Mouse (Mus musculus): ENCODE measurements around the gene Chic2. TPM values are rescaled to one million over a fixed set of nuclear protein-coding genes. Genes with fewer than 3 reads are reported as not detected.

Gene Chic2
- polyA plus RNA-seq, 1 experiment from 2014 or later, result 36.2 TPM

GRCm38 (mm10) chr5:75046681-75047321 is 2.2 kb upstream of the Chic2 start:
- Histone ChIP-seq H3K36me3 (replicated peaks) (peaks cover 3% of the 10 kb centered on the region), H3K27me3 (replicated peaks; ENCODE audit: low read depth, poor library complexity, severe bottlenecking) (peaks cover 14% of the 10 kb centered on the region), H3K27ac (replicated peaks) (no peak overlapping the region), H3K4me3 (no peak overlapping the region), H3K9me3 (no peaks in the 10 kb centered on the region), H3K4me1 (peaks cover 15% of the 10 kb centered on the region)
- no peak for DNase-seq (ENCODE audit: low spot score)
- WGBS, result 58% methylated on average over 15 of the region's 15 CpGs

- DNase-seq (ENCODE audit: low spot score), result no peak
- Histone ChIP-seq H3K27ac (replicated peaks) (no peak overlapping the region), H3K36me3 (replicated peaks) (peaks cover 13% of the 10 kb centered on the region), H3K4me1 (peaks cover 15% of the 10 kb centered on the region), H3K9me3 (no peaks in the 10 kb centered on the region), H3K27me3 (replicated peaks; ENCODE audit: low read depth, poor library complexity, severe bottlenecking) (peaks cover 14% of the 10 kb centered on the region), H3K4me3 (no peak overlapping the region)
- 89% methylated on average over 7 of the region's 7 CpGs for WGBS
Measured at GRCm38 (mm10) chr5:75045371-75045770, 797 bp upstream of the Chic2 start.

GRCm38 (mm10) chr5:75043621-75044301 is 813 bp downstream of the Chic2 start:
- Histone ChIP-seq H3K4me3 (peak overlapping the region; percentile 96), H3K27ac (replicated peaks) (peak overlapping the region; percentile 99), H3K9me3 (no peaks in the 10 kb centered on the region), H3K36me3 (replicated peaks) (peaks cover 18% of the 10 kb centered on the region), H3K27me3 (replicated peaks; ENCODE audit: low read depth, poor library complexity, severe bottlenecking) (peaks cover 11% of the 10 kb centered on the region), H3K4me1 (peaks cover 15% of the 10 kb centered on the region)
- DNase-seq (ENCODE audit: low spot score), result no peak
- under 1% methylated on average over 36 of the region's 36 CpGs for WGBS

GRCm38 (mm10) chr5:75043011-75043445 is 1.5 kb downstream of the Chic2 start:
- peaks cover 11% of the 10 kb centered on the region for H3K27me3 ChIP-seq (replicated peaks; ENCODE audit: low read depth, poor library complexity, severe bottlenecking)
- no peak overlapping the region for H3K27ac ChIP-seq (replicated peaks)
- H3K4me1 ChIP-seq, result peaks cover 15% of the 10 kb centered on the region
- H3K4me3 ChIP-seq, result peak overlapping the region; percentile 96
- peaks cover 23% of the 10 kb centered on the region for H3K36me3 ChIP-seq (replicated peaks)
- H3K9me3 ChIP-seq, result no peaks in the 10 kb centered on the region
- DNase-seq (ENCODE audit: low spot score), result no peak
- WGBS, result 60% methylated on average over 9 of the region's 9 CpGs

GRCm38 (mm10) chr5:75039307-75039706 is 5.3 kb downstream of the Chic2 start:
- no peaks in the 10 kb centered on the region for H3K27me3 ChIP-seq (replicated peaks; ENCODE audit: low read depth, poor library complexity, severe bottlenecking)
- H3K9me3 ChIP-seq, result no peaks in the 10 kb centered on the region
- peaks cover 35% of the 10 kb centered on the region for H3K36me3 ChIP-seq (replicated peaks)
- no peak overlapping the region for H3K27ac ChIP-seq (replicated peaks)
- H3K4me1 ChIP-seq, result peaks cover 15% of the 10 kb centered on the region
- 85% methylated on average over 1 of the region's 1 CpGs for WGBS
- no peak for DNase-seq (ENCODE audit: low spot score)
- no peak overlapping the region for H3K4me3 ChIP-seq

GRCm38 (mm10) chr5:75035475-75035874 is 9.1 kb downstream of the Chic2 start:
- Histone ChIP-seq H3K27me3 (replicated peaks; ENCODE audit: low read depth, poor library complexity, severe bottlenecking) (no peaks in the 10 kb centered on the region), H3K4me3 (no peak overlapping the region), H3K36me3 (replicated peaks) (peaks cover 47% of the 10 kb centered on the region), H3K27ac (replicated peaks) (no peak overlapping the region), H3K9me3 (no peaks in the 10 kb centered on the region), H3K4me1 (no peaks in the 10 kb centered on the region)
- DNase-seq (ENCODE audit: low spot score), result no peak
- WGBS, result 97% methylated on average over 3 of the region's 3 CpGs

- Histone ChIP-seq H3K27ac (replicated peaks) (no peak overlapping the region), H3K36me3 (replicated peaks) (peaks cover 9% of the 10 kb centered on the region), H3K9me3 (no peaks in the 10 kb centered on the region), H3K4me1 (0 out of 2 replicates have a peak, but pooled peaks cover 3% of the 10 kb centered on the region), H3K4me3 (no peak overlapping the region), H3K27me3 (replicated peaks; ENCODE audit: low read depth, poor library complexity, severe bottlenecking) (peaks cover 54% of the 10 kb centered on the region)
- WGBS, result 65% methylated on average over 1 of the region's 1 CpGs
- DNase-seq (ENCODE audit: low spot score), result no peak
Measured at GRCm38 (mm10) chr5:75014768-75015167, 29.8 kb downstream of the Chic2 start.

GRCm38 (mm10) chr5:75012771-75013421 is 31.7 kb downstream of the Chic2 start:
- Histone ChIP-seq H3K27ac (replicated peaks) (no peak overlapping the region), H3K27me3 (replicated peaks; ENCODE audit: low read depth, poor library complexity, severe bottlenecking) (peaks cover 62% of the 10 kb centered on the region), H3K4me3 (no peak overlapping the region), H3K4me1 (0 out of 2 replicates have a peak, but pooled peaks cover 3% of the 10 kb centered on the region), H3K36me3 (replicated peaks) (peaks cover 11% of the 10 kb centered on the region), H3K9me3 (0 out of 2 replicates have a peak, but pooled peaks cover 5% of the 10 kb centered on the region)
- WGBS, result 57% methylated on average over 8 of the region's 8 CpGs
- DNase-seq (ENCODE audit: low spot score), result no peak

- H3K27me3 ChIP-seq (replicated peaks; ENCODE audit: low read depth, poor library complexity, severe bottlenecking), result peaks cover 67% of the 10 kb centered on the region
- no peak overlapping the region for H3K27ac ChIP-seq (replicated peaks)
- 0 out of 2 replicates have a peak, but pooled peaks cover 3% of the 10 kb centered on the region for H3K4me1 ChIP-seq
- H3K36me3 ChIP-seq (replicated peaks), result peaks cover 16% of the 10 kb centered on the region
- H3K4me3 ChIP-seq, result no peak overlapping the region
- WGBS, result 68% methylated on average over 4 of the region's 4 CpGs
- no peak for DNase-seq (ENCODE audit: low spot score)
- H3K9me3 ChIP-seq, result 0 out of 2 replicates have a peak, but pooled peaks cover 6% of the 10 kb centered on the region
Measured at GRCm38 (mm10) chr5:75011985-75012738, 32.4 kb downstream of the Chic2 start.

- DNase-seq (ENCODE audit: low spot score), result no peak
- Histone ChIP-seq H3K27ac (replicated peaks) (no peak overlapping the region), H3K27me3 (replicated peaks; ENCODE audit: low read depth, poor library complexity, severe bottlenecking) (peaks cover 88% of the 10 kb centered on the region), H3K4me1 (no peaks in the 10 kb centered on the region), H3K9me3 (0 out of 2 replicates have a peak, but pooled peaks cover 6% of the 10 kb centered on the region), H3K4me3 (no peak overlapping the region), H3K36me3 (replicated peaks) (peaks cover 51% of the 10 kb centered on the region)
- WGBS, result 60% methylated on average over 3 of the region's 3 CpGs
Measured at GRCm38 (mm10) chr5:75004755-75005154, 39.8 kb downstream of the Chic2 start.

GRCm38 (mm10) chr5:75002109-75002508 is 42.5 kb downstream of the Chic2 start:
- WGBS, result 85% methylated on average over 3 of the region's 3 CpGs
- Histone ChIP-seq H3K9me3 (no peaks in the 10 kb centered on the region), H3K27ac (replicated peaks) (no peak overlapping the region), H3K4me1 (peaks cover 7% of the 10 kb centered on the region), H3K36me3 (replicated peaks) (peaks cover 52% of the 10 kb centered on the region), H3K4me3 (no peak overlapping the region), H3K27me3 (replicated peaks; ENCODE audit: low read depth, poor library complexity, severe bottlenecking) (peaks cover 72% of the 10 kb centered on the region)
- DNase-seq (ENCODE audit: low spot score), result no peak
